20 mouse cellular contexts compared by ENCODE assay signal in genomic region chr13:50064841-50065240, GRCm38 (mm10).
A peak's percentile ranks its signal among the peaks of the same experiment; 100 is the strongest.
DNase-seq lines count a peak whose midpoint lies in the region; ATAC-seq and TF ChIP-seq lines count a peak whose summit lies in the region.
"Had no signal": no experiment of that assay in that cellular context is flagged by ENCODE, and none has a peak within 500 bp of the region (broad histone marks: within the 10 kb centered on the region; RNA-seq: fewer than 3 reads in every experiment).

No protein-coding gene starts in this region.

- ATAC-seq in forebrain, embryonic 11.5 days (replicated peaks; ENCODE audit: low FRiP score): no peak
- ATAC-seq: activated CD4-positive, CD25-positive, alpha-beta regulatory T cell, adult 4 months; CD4-positive, CD25-positive, alpha-beta regulatory T cell, adult 4 months; Patski had no signal

- no peak for TF ChIP-seq POLR2A in heart, adult 2 months (IDR thresholded peaks at IDR 0.05; ENCODE audit: insufficient read depth, low read depth, low read length)

- no peaks in the 10 kb centered on the region for H3K36me3 ChIP-seq in forebrain, embryonic 10.5 days (replicated peaks)
- H3K36me3 ChIP-seq in forebrain, embryonic 11.5 days (ENCODE audit: control insufficient read depth, insufficient read depth, low read length): no peaks in the 10 kb centered on the region
- H3K36me3 ChIP-seq in heart, adult 2 months (ENCODE audit: control insufficient read depth, insufficient read depth, low read length): no peaks in the 10 kb centered on the region
- H3K36me3 ChIP-seq in heart, embryonic 10.5 days: no peaks in the 10 kb centered on the region
- H3K36me3 ChIP-seq: G1E had no signal

- 76% methylated on average over 4 of the region's 4 CpGs for WGBS in forebrain, embryonic 10.5 days
- WGBS in forebrain, embryonic 11.5 days: 75% methylated on average over 4 of the region's 4 CpGs
- WGBS in heart, adult 2 months: 64% methylated on average over 4 of the region's 4 CpGs
- WGBS in heart, embryonic 10.5 days: 82% methylated on average over 4 of the region's 4 CpGs

- no peaks in the 10 kb centered on the region for H3K79me2 ChIP-seq in heart, adult 2 months (replicated peaks; ENCODE audit: control insufficient read depth, insufficient read depth, low read length)

- peak; percentile 6 for DNase-seq in forebrain, embryonic 10.5 days (ENCODE audit: extremely low spot score, low spot score)
- no peak for DNase-seq in forebrain, embryonic 11.5 days (ENCODE audit: low spot score)
- peak; percentile 83 for DNase-seq in heart, adult 11 months
- DNase-seq in heart, adult 2 months: no peak
- DNase-seq in heart, embryonic 10.5 days (ENCODE audit: low spot score): peak; percentile 52
- DNase-seq in heart, postnatal 25 days (ENCODE audit: low spot score): no peak
- DNase-seq: adrenal gland, adult 2 months; adrenal gland, adult 8-10 months; adrenal gland, postnatal 10 days; adrenal gland, postnatal 14 days; adrenal gland, postnatal 25 days; adrenal gland, postnatal 36 days; B cell, adult 2 months; cerebellum, adult 11 months; cerebellum, adult 11-12 months; cerebellum, adult 18-20 months had no signal

- intact Hi-C loops in heart, adult 2 months (cut with DNase I): no loop called here
- intact Hi-C loops in heart, postnatal 25 days (cut with DNase I): loop anchor here (5.0 kb wide), 1 partner anchor 687 kb away; no protein-coding TSS in a partner anchor

- H3K4me2 ChIP-seq in forebrain, embryonic 11.5 days (ENCODE audit: low read depth, low read length, severe bottlenecking): no peak overlapping the region

- no peak for TF ChIP-seq CTCF in heart, adult 2 months (IDR thresholded peaks at IDR 0.05)

- no peaks in the 10 kb centered on the region for H3K27me3 ChIP-seq in forebrain, embryonic 10.5 days (ENCODE audit: poor library complexity, severe bottlenecking)
- H3K27me3 ChIP-seq in forebrain, embryonic 11.5 days (ENCODE audit: control insufficient read depth, insufficient read depth, low read length): no peaks in the 10 kb centered on the region
- no peaks in the 10 kb centered on the region for H3K27me3 ChIP-seq in heart, adult 2 months (ENCODE audit: control insufficient read depth, insufficient read depth, low read length)
- no peaks in the 10 kb centered on the region for H3K27me3 ChIP-seq in heart, embryonic 10.5 days (ENCODE audit: insufficient read depth, poor library complexity, severe bottlenecking)
- H3K27me3 ChIP-seq: Patski had no signal

- no peak for TF ChIP-seq EP300 in heart, adult 2 months (IDR thresholded peaks at IDR 0.05; ENCODE audit: insufficient read depth, low read depth, low read length)

- no peaks in the 10 kb centered on the region for H3K9me3 ChIP-seq in forebrain, embryonic 10.5 days
- H3K9me3 ChIP-seq in forebrain, embryonic 11.5 days (ENCODE audit: control insufficient read depth, low read length): no peaks in the 10 kb centered on the region
- H3K9me3 ChIP-seq in heart, embryonic 10.5 days: no peaks in the 10 kb centered on the region
- H3K9me3 ChIP-seq: G1E had no signal

- H3K9ac ChIP-seq in forebrain, embryonic 11.5 days (ENCODE audit: low read length): no peak overlapping the region
- H3K9ac ChIP-seq in heart, adult 2 months (ENCODE audit: low read depth, low read length): no peak overlapping the region

- no peaks in the 10 kb centered on the region for H3K4me1 ChIP-seq in forebrain, embryonic 10.5 days
- no peaks in the 10 kb centered on the region for H3K4me1 ChIP-seq in forebrain, embryonic 11.5 days (replicated peaks; ENCODE audit: control insufficient read depth, insufficient read depth, low read length)
- no peaks in the 10 kb centered on the region for H3K4me1 ChIP-seq in heart, adult 2 months (ENCODE audit: control insufficient read depth, insufficient read depth, low read length)
- H3K4me1 ChIP-seq in heart, embryonic 10.5 days: no peaks in the 10 kb centered on the region

- H3K4me3 ChIP-seq in forebrain, embryonic 10.5 days: no peak overlapping the region
- no peak overlapping the region for H3K4me3 ChIP-seq in forebrain, embryonic 11.5 days (ENCODE audit: low read depth, low read length)
- no peak overlapping the region for H3K4me3 ChIP-seq in heart, adult 2 months
- H3K4me3 ChIP-seq in heart, embryonic 10.5 days: no peak overlapping the region

- no peak overlapping the region for H3K27ac ChIP-seq in forebrain, embryonic 10.5 days
- no peak overlapping the region for H3K27ac ChIP-seq in forebrain, embryonic 11.5 days (ENCODE audit: low read depth, low read length)
- no peak overlapping the region for H3K27ac ChIP-seq in heart, adult 2 months
- no peak overlapping the region for H3K27ac ChIP-seq in heart, embryonic 10.5 days

Comparison
In these comparisons a context has a peak if more than half of its experiments do, and no peak if none do; other contexts are left out.
1. DNase-seq: peak in forebrain, embryonic 10.5 days (single experiment), heart, adult 11 months (single experiment) and heart, embryonic 10.5 days (single experiment); none in forebrain, embryonic 11.5 days (single experiment), heart, adult 2 months (0 of 2) and heart, postnatal 25 days (single experiment).